8 mouse cellular contexts compared by ENCODE assay signal in genomic region chr9:71772338-71772737, GRCm38 (mm10). TPM values are rescaled to one million over a fixed set of nuclear protein-coding genes. Genes with fewer than 3 reads are reported as not detected.
DNase-seq lines count a peak whose midpoint lies in the region; ATAC-seq and TF ChIP-seq lines count a peak whose summit lies in the region.
"Had no signal": no experiment of that assay in that cellular context is flagged by ENCODE, and none has a peak within 500 bp of the region (broad histone marks: within the 10 kb centered on the region; RNA-seq: fewer than 3 reads in every experiment).

No protein-coding gene starts in this region.

- TF ChIP-seq CTCF in CH12.LX (conservative IDR thresholded peaks at IDR 0.05 in 1 of 2, IDR thresholded peaks at IDR 0.05 in 1 of 2; ENCODE audit: low read depth in 2 of 2, low read length in 2 of 2) = peak; percentile 13 to 67; a peak in 3 of 4 replicates
- TF ChIP-seq CTCF in heart, postnatal 0 days (IDR thresholded peaks at IDR 0.05; ENCODE audit: low read depth) = peak; percentile 58

- ATAC-seq in kidney, embryonic 15.5 days (replicated peaks; ENCODE audit: low FRiP score) = no peak
- no peak for ATAC-seq in heart, postnatal 0 days (ENCODE audit: insufficient read depth, low read depth)
- peak; percentile 66; the same call in 1 of the 2 replicates for ATAC-seq in megakaryocyte, adult 5-6 weeks (ENCODE audit: poor library complexity, severe bottlenecking)
- no peak; the same call in 1 of the 2 replicates for ATAC-seq in granulocyte monocyte progenitor cell, adult 5-6 weeks (replicated peaks; ENCODE audit: poor library complexity, severe bottlenecking)

- H3K9me3 ChIP-seq in kidney, embryonic 15.5 days (replicated peaks) = no peaks in the 10 kb centered on the region
- H3K9me3 ChIP-seq in CH12.LX (replicated peaks; ENCODE audit: low read length) = peaks cover 15% of the 10 kb centered on the region
- H3K9me3 ChIP-seq in heart, postnatal 0 days (replicated peaks; ENCODE audit: control insufficient read depth, low read length) = no peaks in the 10 kb centered on the region

- H3K27me3 ChIP-seq in kidney, embryonic 15.5 days = no peaks in the 10 kb centered on the region
- H3K27me3 ChIP-seq in CH12.LX (replicated peaks) = no peaks in the 10 kb centered on the region
- H3K27me3 ChIP-seq in heart, postnatal 0 days (ENCODE audit: control insufficient read depth, insufficient read depth, low read length) = no peaks in the 10 kb centered on the region

- H3K4me2 ChIP-seq in kidney, embryonic 15.5 days = no peak overlapping the region
- no peak overlapping the region for H3K4me2 ChIP-seq in CH12.LX (ENCODE audit: insufficient read depth, low read depth, poor library complexity, severe bottlenecking)
- H3K4me2 ChIP-seq in heart, postnatal 0 days (ENCODE audit: low read depth, low read length) = no peak overlapping the region

- no peak overlapping the region for H3K27ac ChIP-seq in kidney, embryonic 15.5 days
- no peak overlapping the region for H3K27ac ChIP-seq in CH12.LX (ENCODE audit: insufficient read depth, low read depth)
- no peak overlapping the region for H3K27ac ChIP-seq in heart, postnatal 0 days (ENCODE audit: low read depth)

- H3K9ac ChIP-seq in kidney, embryonic 15.5 days = no peak overlapping the region
- no peak overlapping the region for H3K9ac ChIP-seq in CH12.LX (ENCODE audit: insufficient read depth, low read depth)
- H3K9ac ChIP-seq in heart, postnatal 0 days (replicated peaks; ENCODE audit: low read depth, low read length) = no peak overlapping the region

- H3K79me2 ChIP-seq in CH12.LX (replicated peaks; ENCODE audit: control insufficient read depth, extremely low read depth, insufficient read depth, poor library complexity, severe bottlenecking) = no peaks in the 10 kb centered on the region

- peaks cover 37% of the 10 kb centered on the region for H3K4me1 ChIP-seq in kidney, embryonic 15.5 days
- peaks cover 0 to 11% of the 10 kb centered on the region in 2 experiments; a peak in 2 of 4 replicates for H3K4me1 ChIP-seq in CH12.LX (ENCODE audit: control insufficient read depth in 1 of 2, insufficient read depth in 2 of 2)
- H3K4me1 ChIP-seq in heart, postnatal 0 days (ENCODE audit: control insufficient read depth, insufficient read depth) = no peaks in the 10 kb centered on the region; the same call in 1 of the 2 replicates

- no peak for TF ChIP-seq POLR2A in CH12.LX (IDR thresholded peaks at IDR 0.05; ENCODE audit: low read depth, low read length)

- dilution Hi-C loops in CH12.LX (cut with MboI; ENCODE audit: extremely low pct_ligation_motif_present, extremely low pct_unique_long_range_greater_than_20kb, low sequenced_read_pairs) = no loop called here

- peak; percentile 42 for TF ChIP-seq RAD21 in CH12.LX (IDR thresholded peaks at IDR 0.05; ENCODE audit: low read depth, low read length)

- peak; percentile 50 for DNase-seq in kidney, adult 11 months
- peak; percentile 31 for DNase-seq in CH12.LX (ENCODE audit: extremely low read depth)
- DNase-seq in adipocyte (ENCODE audit: low spot score) = peak; percentile 35
- DNase-seq in heart, postnatal 0 days (ENCODE audit: low spot score) = no peak

- H3K36me3 ChIP-seq in kidney, embryonic 15.5 days = no peaks in the 10 kb centered on the region
- no peaks in the 10 kb centered on the region for H3K36me3 ChIP-seq in CH12.LX (replicated peaks in 1 of 2; ENCODE audit: control insufficient read depth in 1 of 2, insufficient read depth in 1 of 2, low read length in 1 of 2)
- no peaks in the 10 kb centered on the region for H3K36me3 ChIP-seq in heart, postnatal 0 days (replicated peaks; ENCODE audit: control insufficient read depth, insufficient read depth, low read length)

- in situ Hi-C loops in CH12.LX (cut with MboI; ENCODE audit: low pct_ligation_motif_present, low pct_unique_long_range_greater_than_20kb, low sequenced_read_pairs) = no loop called here

- no peak overlapping the region for H3K4me3 ChIP-seq in kidney, embryonic 15.5 days (replicated peaks)
- H3K4me3 ChIP-seq in CH12.LX (replicated peaks in 1 of 3; ENCODE audit: low read depth in 2 of 3, low read length in 2 of 3, poor library complexity in 1 of 3) = no peak overlapping the region
- H3K4me3 ChIP-seq in heart, postnatal 0 days (ENCODE audit: low read depth, low read length) = no peak overlapping the region

- 79% methylated on average over 5 of the region's 5 CpGs for WGBS in kidney, embryonic 15.5 days
- 78% methylated on average over 5 of the region's 5 CpGs for WGBS in heart, postnatal 0 days

- TF ChIP-seq EP300 in CH12.LX (IDR thresholded peaks at IDR 0.05; ENCODE audit: low read length) = no peak
- no peak for TF ChIP-seq EP300 in heart, postnatal 0 days (IDR thresholded peaks at IDR 0.05; ENCODE audit: low read depth)

TF ChIP-seq in CH12.LX, 34 proteins besides CTCF, POLR2A, EP300 and RAD21:
- TF ChIP-seq SMC3 (IDR thresholded peaks at IDR 0.05; ENCODE audit: low read depth, low read length) (peak; percentile 54), ZNF384 (IDR thresholded peaks at IDR 0.05; ENCODE audit: low read depth, low read length) (no peak)
TF ChIP-seq in CH12.LX: peak in this region for 1.

RNA-seq across cellular contexts. Expression of gene Cgnl1, which starts 0.9 kb away (rescaled TPM):
- 27.3 and 30.6 TPM in 2 replicates for polyA plus RNA-seq in kidney, embryonic 15.5 days (2015; fragmentation: Nextera tagmentation; extraction: Ambion mirVana)
- not detected in 2 replicates for total RNA-seq in CH12.LX (2012; rRNA removed)
- not detected in 2 replicates for total RNA-seq in CH12.LX (2014; rRNA removed)
- 0.03 TPM in 1 of 2 replicates, not detected in the other for polyA plus RNA-seq in CH12.LX (2012; ENCODE audit: insufficient read length, low read depth)
- total RNA-seq in heart, postnatal 0 days (2014; rRNA removed; ENCODE audit: low replicate concordance) = 20.0 and 29.3 TPM in 2 replicates
- 20.1 and 20.6 TPM in 2 replicates for polyA plus RNA-seq in heart, postnatal 0 days (2015; fragmentation: Nextera tagmentation; extraction: Ambion mirVana)
- 1.3 and 1.4 TPM in 2 replicates for total RNA-seq in megakaryocyte, adult 5-6 weeks (2015)
- 3.8 and 8.8 TPM in 2 replicates for total RNA-seq in megakaryocyte, adult 5-6 weeks (2017)
- 0.09 TPM in 1 of 2 replicates, not detected in the other for total RNA-seq in granulocyte monocyte progenitor cell, adult 5-6 weeks (2014; fragmentation: Nextera tagmentation)
- total RNA-seq in granulocyte monocyte progenitor cell, adult 5-6 weeks (2017) = 2.4 TPM in 1 of 2 replicates, not detected in the other
- polyA plus RNA-seq: erythroblast, embryonic 14.5 days had no signal
